Mouse (Mus musculus) effector memory CD4-positive, alpha-beta T cell, adult 5 months (primary cell): ENCODE measurements around the gene Rnf144a. TPM values are rescaled to one million over a fixed set of nuclear protein-coding genes. Genes with fewer than 3 reads are reported as not detected.

Experiments used
- polyA plus RNA-seq: library from polyadenylated mRNA; unstranded; fragments of 100-300 nt; shearing (Covaris generic); gene quantifications from one replicate; pipeline ENCODE4 v1.2.1, GENCODE M21; 2017

Gene Rnf144a
- polyA plus RNA-seq = 22.5 TPM

DNA sequence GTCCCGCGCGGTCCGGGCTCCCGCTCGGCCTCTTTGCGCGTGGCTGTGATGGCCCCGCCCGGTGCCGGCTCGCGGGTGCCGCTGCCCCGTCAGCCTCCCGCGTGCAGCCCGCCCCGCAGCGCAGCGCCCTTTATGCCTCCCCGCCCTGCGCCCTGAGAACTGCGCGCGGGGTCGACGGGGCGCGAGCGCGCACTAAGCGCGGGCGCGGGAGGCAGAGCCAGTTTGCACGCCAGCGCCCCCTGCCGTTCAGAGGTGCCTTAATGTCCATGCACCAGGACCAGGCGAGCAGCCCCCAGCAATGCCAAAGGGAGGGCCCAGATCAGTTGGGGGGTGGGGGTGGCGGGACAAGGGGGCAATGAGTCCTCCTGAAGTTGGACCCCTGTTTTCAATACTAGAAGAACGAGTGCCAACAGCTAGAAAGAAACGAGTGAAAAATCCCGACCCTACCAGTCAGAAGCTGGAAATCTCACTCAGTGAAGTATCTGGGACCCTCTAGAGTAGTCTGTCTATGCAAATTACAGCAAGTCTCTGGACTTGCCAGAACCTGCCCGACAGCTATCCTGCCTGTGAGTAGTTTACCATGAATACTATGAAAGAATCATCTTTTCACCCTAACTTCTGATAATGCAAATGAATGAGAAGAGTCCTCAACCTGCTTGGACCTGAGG, at the start of gene Rnf144a:
Gene Rnf144a, minus strand, starts transcription at position 151 of the 668 bp plus-strand sequence.

DNA sequence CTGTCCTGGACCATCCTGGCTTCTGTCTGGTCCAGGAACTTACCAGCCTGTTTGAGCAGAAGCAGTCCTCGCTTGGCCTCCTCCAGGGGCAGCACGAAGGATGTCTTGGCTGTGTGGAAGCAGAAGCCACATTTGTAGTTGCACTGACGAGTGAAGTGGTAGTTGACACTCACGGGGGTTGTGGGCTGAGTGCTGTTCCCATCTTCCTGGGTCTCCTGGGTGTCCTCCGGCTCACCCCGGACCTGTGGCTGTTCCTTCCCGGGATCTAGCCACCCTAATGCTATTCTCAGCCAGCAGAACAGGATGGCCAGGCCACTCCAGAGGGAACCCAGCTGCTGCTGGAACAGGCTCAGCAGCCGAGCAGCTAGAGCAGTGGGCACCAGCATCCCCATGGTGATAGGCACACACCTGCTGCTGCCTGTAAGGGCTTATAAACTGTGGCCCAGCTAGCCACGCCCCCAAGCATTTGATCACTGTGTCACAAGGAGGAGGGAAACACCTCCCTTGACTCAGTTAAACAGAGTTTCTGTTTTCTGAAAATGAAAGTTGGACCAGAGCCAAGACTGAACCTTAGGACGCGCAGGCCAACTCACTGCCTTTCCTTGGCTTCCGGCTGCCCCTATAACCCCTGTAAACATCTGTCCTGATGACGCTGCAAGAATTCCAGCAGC, 41.1 kb upstream of the Rnf144a start, which contains the start of gene Rsad2:
Gene Rsad2, minus strand, starts transcription at position 425 of the 671 bp plus-strand sequence.

Other genes with a start within 250 kb of the Rnf144a start
- 3.6 TPM for gene Rsad2, start 41.2 kb upstream of the Rnf144a start, polyA plus RNA-seq
- gene Cmpk2, start 54.0 kb upstream of the Rnf144a start, polyA plus RNA-seq = 5.6 TPM